Mouse (Mus musculus) midbrain, embryonic 13.5 days (tissue): ENCODE results near the gene Clnk. TPM values are rescaled to one million over a fixed set of nuclear protein-coding genes. Genes with fewer than 3 reads are reported as not detected.
A peak's percentile ranks its signal among the peaks of the same experiment; 100 is the strongest.
"Not testable (repeated sequence)": the region's sequence is repeated elsewhere in the genome, so short reads cannot be mapped to it uniquely, and the experiment has no call there.

Experiments used
- ATAC-seq: fragments of 200-750 bp; cut with Nextera tagmentation; 2 replicates; pipeline ENCODE4 v1.8.0; 2017; ENCODE audit warnings: mild to moderate bottlenecking, moderate TSS enrichment, moderate library complexity
- H3K27ac ChIP-seq: fragments of 300-500 bp; sonication (generic); 2 replicates; pipeline ENCODE4 v1.5.1; 2015; ENCODE audit warnings: inconsistent platforms, mild to moderate bottlenecking, moderate library complexity
- H3K27me3 ChIP-seq: fragments of 300-500 bp; sonication (generic); 2 replicates; pipeline ENCODE4 v1.6.1; 2015; ENCODE audit warnings: mild to moderate bottlenecking, inconsistent platforms
- H3K36me3 ChIP-seq: fragments of 300-500 bp; sonication (generic); 2 replicates; pipeline ENCODE4 v1.6.1; 2015; ENCODE audit warnings: mild to moderate bottlenecking, inconsistent platforms
- H3K4me1 ChIP-seq: fragments of 300-500 bp; sonication (generic); replicated peaks from 2 replicates; pipeline ENCODE4 v1.6.1; 2015; ENCODE audit warnings: inconsistent platforms
- H3K4me2 ChIP-seq: fragments of 300-500 bp; sonication (generic); replicated peaks from 2 replicates; pipeline ENCODE4 v1.6.1; 2015; ENCODE audit warnings: moderate library complexity, mild to moderate bottlenecking, inconsistent platforms
- H3K4me3 ChIP-seq: fragments of 300-500 bp; sonication (generic); replicated peaks from 2 replicates; pipeline ENCODE4 v1.5.1; 2015; ENCODE audit warnings: mild to moderate bottlenecking, inconsistent platforms
- H3K9ac ChIP-seq: fragments of 300-500 bp; sonication (generic); replicated peaks from 2 replicates; pipeline ENCODE4 v1.6.1; 2015; ENCODE audit warnings: mild to moderate bottlenecking, inconsistent platforms
- H3K9me3 ChIP-seq: fragments of 300-500 bp; sonication (generic); 2 replicates; pipeline ENCODE4 v1.6.1; 2016; ENCODE audit warnings: mild to moderate bottlenecking, inconsistent platforms
- WGBS: fragments of 180-500 bp; shearing (Covaris S2); methylation state at CpG from one replicate; pipeline ENCODE4 v1.1.7; 2015; 5-methylcytosine and 5-hydroxymethylcytosine counted together
- polyA plus RNA-seq: library from polyadenylated mRNA; unstranded; fragments of >200 nt; fragmentation: Nextera tagmentation; extraction: Ambion mirVana; gene quantifications from 2 replicates; pipeline ENCODE4 v1.2.1, GENCODE M21; 2015

Gene Clnk
- polyA plus RNA-seq, result 0.12 and 0.24 TPM in 2 replicates

DNA sequence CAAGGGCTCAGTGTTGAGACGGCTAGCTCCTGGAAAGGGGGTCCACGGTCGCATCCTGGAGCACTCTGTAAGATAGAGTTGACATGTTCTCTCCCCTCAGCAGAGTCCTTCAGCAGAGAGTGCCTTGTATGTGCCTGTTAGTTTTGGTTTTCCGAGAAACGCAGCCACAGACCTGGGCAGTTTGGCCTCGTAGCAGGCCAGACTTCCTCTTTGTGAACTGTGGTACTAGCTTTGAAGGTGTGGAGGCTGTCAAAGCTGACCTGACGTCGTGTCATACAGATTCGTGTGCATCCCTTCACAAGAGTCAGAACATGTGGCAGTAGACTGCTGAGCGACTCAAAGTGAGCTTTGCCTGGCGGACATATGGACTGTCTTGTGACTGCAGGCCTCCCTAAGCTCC is at the start of gene Clnk:
Gene Clnk, minus strand, starts transcription at position 191 of the 400 bp plus-strand sequence.
- no peak within 1 kb of the TSS for H3K9ac ChIP-seq
- no peak within 1 kb of the TSS for H3K27ac ChIP-seq
- no peaks in the 10 kb centered on the region for H3K36me3 ChIP-seq
- ATAC-seq, result peak; percentile 48; the same call in 1 of the 2 replicates
- no peaks in the 10 kb centered on the region; the same call in 1 of the 2 replicates for H3K27me3 ChIP-seq
- no peaks in the 10 kb centered on the region for H3K9me3 ChIP-seq
- no peak within 1 kb of the TSS for H3K4me3 ChIP-seq
- H3K4me1 ChIP-seq, result peaks cover 6% of the 10 kb centered on the region; the same call in 1 of the 2 replicates
- H3K4me2 ChIP-seq, result no peak within 1 kb of the TSS
- 82% methylated on average over 11 of the region's 11 CpGs for WGBS

DNA sequence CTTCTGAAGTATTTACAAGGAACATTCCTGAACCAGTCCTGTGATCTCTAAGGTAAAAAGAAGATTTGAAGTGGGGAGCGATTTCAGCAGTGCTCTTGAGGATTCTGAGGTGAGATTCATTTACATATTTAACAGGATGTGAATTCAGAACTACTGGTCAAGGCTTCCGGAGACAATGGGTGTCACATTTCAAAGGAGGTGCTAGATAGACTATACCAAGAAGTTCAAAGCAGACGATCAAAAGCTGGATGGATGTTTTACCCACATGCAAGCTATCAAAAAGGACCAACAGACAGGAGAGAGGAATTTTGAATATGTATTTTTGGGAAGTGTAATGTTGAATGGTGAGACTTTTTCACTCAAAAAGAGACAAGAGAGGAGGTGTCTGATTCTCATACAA is 28.7 kb upstream of the Clnk start:
- no peaks in the 10 kb centered on the region for H3K27me3 ChIP-seq
- H3K9me3 ChIP-seq, result no peaks in the 10 kb centered on the region
- H3K27ac ChIP-seq, result no peak overlapping the region
- WGBS, result 52% methylated on average over 3 of the region's 3 CpGs
- no peak overlapping the region for H3K4me2 ChIP-seq
- H3K4me1 ChIP-seq, result no peaks in the 10 kb centered on the region
- H3K9ac ChIP-seq, result no peak overlapping the region
- ATAC-seq, result no peak
- no peaks in the 10 kb centered on the region for H3K36me3 ChIP-seq
- H3K4me3 ChIP-seq, result no peak overlapping the region

DNA sequence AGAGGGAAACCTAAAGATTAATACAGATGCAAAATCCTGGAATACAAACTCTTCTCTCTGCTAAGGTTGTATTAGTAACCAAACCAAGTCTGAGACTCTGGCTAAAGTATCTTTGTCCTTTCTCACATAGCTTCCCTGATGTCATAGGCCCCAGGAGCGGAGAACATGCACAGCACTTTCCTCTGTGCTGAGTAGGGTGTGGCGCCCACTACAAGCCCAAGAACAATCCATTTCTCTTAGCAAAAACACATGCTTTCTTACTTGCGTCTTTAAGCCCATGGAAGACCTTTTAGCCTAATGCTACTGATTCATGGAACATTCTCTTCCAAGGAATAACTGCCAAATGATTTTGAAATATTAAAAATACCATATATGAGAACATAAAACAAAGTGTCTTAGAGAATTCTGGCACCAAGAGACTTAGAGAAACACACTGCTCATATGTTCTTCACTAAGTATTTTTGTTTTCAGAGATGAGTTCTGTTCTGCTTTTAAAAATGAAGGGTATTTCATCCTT is 28.0 kb upstream of the Clnk start:
- Histone ChIP-seq H3K4me3 (no peak overlapping the region), H3K27me3 (no peaks in the 10 kb centered on the region), H3K27ac (no peak overlapping the region), H3K4me1 (no peaks in the 10 kb centered on the region), H3K4me2 (no peak overlapping the region), H3K9me3 (no peaks in the 10 kb centered on the region), H3K36me3 (no peaks in the 10 kb centered on the region), H3K9ac (no peak overlapping the region)
- ATAC-seq, result no peak
- WGBS, result 88% methylated on average over 3 of the region's 3 CpGs

DNA sequence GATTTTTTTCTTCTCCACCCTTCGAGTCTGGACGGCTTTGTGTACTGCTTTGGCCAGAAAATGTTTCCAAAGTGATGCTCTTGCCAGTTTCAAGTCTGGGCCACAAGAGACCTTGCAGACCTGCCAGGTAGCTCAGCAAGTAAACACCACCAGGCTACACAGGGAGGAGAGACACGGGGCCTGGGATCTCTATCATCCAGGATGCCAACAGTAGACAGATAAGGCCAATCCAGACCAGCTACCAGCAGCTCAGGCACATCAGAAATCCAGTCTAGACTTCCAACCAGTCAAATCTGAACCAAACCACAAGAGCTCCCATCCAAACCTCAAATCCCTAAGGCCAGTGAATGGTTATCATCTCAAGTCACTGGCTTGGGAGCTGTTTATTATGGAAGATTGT is 26.3 kb upstream of the Clnk start:
- Histone ChIP-seq H3K4me2 (no peak overlapping the region), H3K9ac (no peak overlapping the region), H3K27ac (no peak overlapping the region), H3K9me3 (no peaks in the 10 kb centered on the region), H3K36me3 (no peaks in the 10 kb centered on the region), H3K4me1 (no peaks in the 10 kb centered on the region), H3K4me3 (no peak overlapping the region), H3K27me3 (no peaks in the 10 kb centered on the region)
- 85% methylated on average over 3 of the region's 3 CpGs for WGBS
- no peak for ATAC-seq

DNA sequence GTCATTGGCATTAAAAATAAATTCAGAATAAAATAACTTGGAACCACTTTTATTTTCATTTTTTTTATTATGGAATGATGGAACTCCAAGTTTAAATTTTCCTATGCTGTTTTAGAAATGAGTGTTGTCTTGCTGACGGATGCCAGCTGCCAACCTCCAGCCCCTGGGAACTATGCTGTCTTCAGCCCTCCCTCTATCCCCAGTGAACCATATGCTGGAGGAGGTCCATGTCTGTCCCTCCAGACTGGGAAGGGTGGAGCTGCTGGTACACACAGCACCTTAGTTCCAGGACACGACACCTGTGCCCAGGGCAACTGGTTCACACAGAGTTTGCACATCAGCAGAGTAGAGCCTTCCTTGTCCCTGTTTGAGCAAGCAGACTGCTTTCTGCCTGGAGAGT is 22.4 kb upstream of the Clnk start:
- WGBS, result 91% methylated on average over 2 of the region's 2 CpGs
- ATAC-seq, result no peak
- Histone ChIP-seq H3K4me2 (no peak overlapping the region), H3K9ac (no peak overlapping the region), H3K27ac (no peak overlapping the region), H3K4me3 (no peak overlapping the region), H3K27me3 (no peaks in the 10 kb centered on the region), H3K9me3 (no peaks in the 10 kb centered on the region), H3K36me3 (no peaks in the 10 kb centered on the region), H3K4me1 (no peaks in the 10 kb centered on the region)

DNA sequence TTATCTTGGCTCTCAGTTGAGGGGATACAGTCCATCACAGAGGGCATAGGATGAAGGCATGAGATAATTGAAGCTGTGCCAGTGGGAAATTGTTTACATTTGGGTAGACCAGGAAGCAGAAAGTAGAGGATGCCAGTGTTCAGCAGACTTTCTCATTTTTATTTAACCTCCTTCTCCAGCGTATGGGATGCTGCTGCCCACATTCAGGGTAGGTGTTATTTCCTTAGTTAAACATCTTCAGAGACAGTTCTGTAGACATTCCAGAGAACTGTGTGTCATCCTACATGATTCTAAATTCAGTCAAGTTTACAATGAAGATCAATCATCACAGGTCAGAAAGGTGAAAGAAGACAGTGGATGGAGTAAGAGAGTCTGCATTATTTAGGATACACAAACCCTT is 12.0 kb upstream of the Clnk start:
- Histone ChIP-seq H3K4me1 (no peaks in the 10 kb centered on the region), H3K27me3 (no peaks in the 10 kb centered on the region), H3K9me3 (no peaks in the 10 kb centered on the region), H3K4me2 (no peak overlapping the region), H3K9ac (no peak overlapping the region), H3K4me3 (no peak overlapping the region), H3K36me3 (no peaks in the 10 kb centered on the region), H3K27ac (no peak overlapping the region)
- ATAC-seq, result no peak
- WGBS, result 90% methylated on average over 1 of the region's 1 CpGs

DNA sequence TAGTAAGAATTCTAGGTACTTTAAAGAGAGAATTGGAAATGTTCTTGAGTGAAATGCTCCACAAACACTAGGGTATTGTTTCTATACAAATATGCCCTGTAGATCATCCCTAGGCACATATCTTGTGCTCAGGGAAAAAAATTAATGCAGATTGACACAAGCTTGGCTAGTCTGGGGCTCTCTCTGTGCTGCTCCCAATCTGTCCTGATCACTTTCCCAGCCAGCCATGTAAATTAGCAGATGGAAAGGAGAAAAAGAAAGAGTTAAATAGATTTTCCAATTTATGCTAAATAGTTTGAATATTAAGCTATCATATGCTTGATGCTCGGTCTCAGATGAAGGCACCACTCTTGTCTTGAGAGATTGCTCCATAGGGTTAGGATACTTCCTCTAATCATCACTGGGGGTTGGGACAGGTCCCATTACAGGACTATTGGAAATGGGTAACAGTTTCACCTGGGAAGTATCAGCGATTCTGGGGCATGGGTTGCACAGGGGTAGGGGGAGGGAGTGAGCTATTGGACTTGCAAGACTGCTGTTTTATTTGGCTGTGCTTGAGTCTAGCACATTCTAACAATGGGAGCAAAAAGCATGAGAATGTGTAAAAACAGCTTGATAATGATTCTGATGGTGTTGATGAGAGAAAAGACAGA is 10.1 kb upstream of the Clnk start:
- Histone ChIP-seq H3K4me1 (no peaks in the 10 kb centered on the region), H3K4me3 (no peak overlapping the region), H3K4me2 (no peak overlapping the region), H3K27me3 (no peaks in the 10 kb centered on the region), H3K36me3 (no peaks in the 10 kb centered on the region), H3K9ac (no peak overlapping the region), H3K9me3 (no peaks in the 10 kb centered on the region), H3K27ac (no peak overlapping the region)
- whole genome bisulfite sequencing, result 73% methylated on average over 2 of the region's 2 CpGs
- no peak for ATAC-seq

DNA sequence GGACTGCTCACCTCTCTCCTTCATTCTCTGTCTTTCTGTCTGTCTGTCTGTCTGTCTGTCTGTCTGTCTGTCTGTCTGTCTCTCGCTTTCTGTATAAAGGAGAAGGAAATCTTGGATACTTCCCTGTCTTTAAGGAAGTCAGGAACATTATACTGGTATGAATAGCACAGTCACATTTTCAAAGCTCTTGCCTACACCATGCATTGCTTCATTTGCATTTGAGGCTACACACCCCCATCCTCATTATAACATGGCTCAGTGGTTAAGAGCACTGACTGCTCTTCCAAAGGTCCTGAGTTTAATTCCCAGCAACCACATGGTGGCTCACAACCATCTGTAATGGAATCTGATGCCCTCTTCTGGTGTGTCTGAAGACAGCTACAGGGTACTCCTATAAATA is 6.0 kb upstream of the Clnk start:
- not testable (repeated sequence) for H3K36me3 ChIP-seq, H3K9me3 ChIP-seq, H3K4me2 ChIP-seq, H3K4me1 ChIP-seq, H3K27ac ChIP-seq, H3K9ac ChIP-seq, H3K27me3 ChIP-seq, ATAC-seq, H3K4me3 ChIP-seq
- WGBS, result 83% methylated on average over 1 of the region's 1 CpGs

DNA sequence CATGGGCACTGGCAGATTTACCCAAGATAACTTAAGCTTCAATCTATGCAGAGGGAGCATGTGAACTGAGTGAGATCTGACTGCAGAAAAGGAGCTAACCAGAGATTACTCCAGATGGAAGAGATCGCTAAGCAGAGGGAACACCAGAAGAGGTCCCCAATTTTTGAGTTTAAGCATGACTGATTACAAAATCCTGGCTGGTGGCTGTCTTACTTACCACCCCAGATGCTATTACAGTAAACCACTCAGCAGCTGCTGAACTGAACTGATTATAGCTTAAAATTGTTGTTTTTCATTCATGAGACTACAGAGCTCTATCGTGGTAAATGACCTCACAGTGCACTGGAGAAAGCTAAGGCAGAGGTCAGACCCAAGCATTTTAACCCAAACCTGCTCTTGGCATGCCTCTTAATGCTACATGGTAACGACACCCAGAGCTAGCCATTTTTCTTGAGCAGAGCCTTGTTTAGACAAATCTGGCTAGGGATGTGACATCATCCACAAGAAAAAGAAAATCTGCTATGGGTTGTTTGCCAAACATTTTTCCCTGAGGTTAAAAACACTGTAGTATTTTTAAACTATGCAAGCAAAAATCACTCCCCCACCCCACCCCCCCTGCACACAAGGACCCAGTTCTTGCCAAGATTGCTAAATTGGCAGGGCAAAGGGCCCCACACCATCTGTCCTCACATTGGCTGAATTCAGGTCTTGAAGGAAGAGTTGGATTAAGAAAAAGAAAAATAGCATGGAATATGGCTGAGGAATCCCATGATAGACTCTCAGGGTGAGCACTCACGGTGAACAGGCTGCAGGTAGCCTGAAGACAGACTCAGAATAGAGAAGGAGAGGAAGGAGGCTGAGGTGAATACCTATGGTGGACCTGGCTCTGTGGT is 5.4 kb upstream of the Clnk start:
- WGBS, result 80% methylated on average over 4 of the region's 4 CpGs
- H3K4me3 ChIP-seq, result no peak overlapping the region
- no peak overlapping the region for H3K9ac ChIP-seq
- H3K9me3 ChIP-seq, result no peaks in the 10 kb centered on the region
- H3K36me3 ChIP-seq, result no peaks in the 10 kb centered on the region
- no peaks in the 10 kb centered on the region; the same call in 1 of the 2 replicates for H3K27me3 ChIP-seq
- H3K4me2 ChIP-seq, result no peak overlapping the region
- peaks cover 6% of the 10 kb centered on the region; the same call in 1 of the 2 replicates for H3K4me1 ChIP-seq
- no peak for ATAC-seq
- H3K27ac ChIP-seq, result no peak overlapping the region

DNA sequence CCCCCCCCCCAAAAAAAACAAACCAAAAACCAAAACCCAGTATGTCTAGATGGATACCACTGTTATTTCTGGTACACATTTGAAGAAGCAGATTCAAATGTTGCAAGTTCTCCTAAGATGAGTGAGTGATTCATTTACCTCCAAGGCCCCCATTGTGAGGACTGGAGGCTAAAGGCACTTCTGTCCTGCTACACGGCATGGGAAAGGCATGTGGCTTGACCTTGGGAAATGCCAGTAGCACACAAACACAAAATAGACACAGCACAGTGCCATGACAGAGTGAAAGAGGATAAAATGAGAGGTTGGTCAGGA is 4.8 kb upstream of the Clnk start:
- ATAC-seq, result no peak
- WGBS, result 96% methylated on average over 1 of the region's 1 CpGs
- H3K36me3 ChIP-seq, result no peaks in the 10 kb centered on the region
- H3K27ac ChIP-seq, result no peak overlapping the region
- no peak overlapping the region for H3K4me2 ChIP-seq
- H3K27me3 ChIP-seq, result no peaks in the 10 kb centered on the region; the same call in 1 of the 2 replicates
- H3K4me1 ChIP-seq, result peaks cover 6% of the 10 kb centered on the region; the same call in 1 of the 2 replicates
- no peak overlapping the region for H3K9ac ChIP-seq
- no peak overlapping the region for H3K4me3 ChIP-seq
- no peaks in the 10 kb centered on the region for H3K9me3 ChIP-seq

DNA sequence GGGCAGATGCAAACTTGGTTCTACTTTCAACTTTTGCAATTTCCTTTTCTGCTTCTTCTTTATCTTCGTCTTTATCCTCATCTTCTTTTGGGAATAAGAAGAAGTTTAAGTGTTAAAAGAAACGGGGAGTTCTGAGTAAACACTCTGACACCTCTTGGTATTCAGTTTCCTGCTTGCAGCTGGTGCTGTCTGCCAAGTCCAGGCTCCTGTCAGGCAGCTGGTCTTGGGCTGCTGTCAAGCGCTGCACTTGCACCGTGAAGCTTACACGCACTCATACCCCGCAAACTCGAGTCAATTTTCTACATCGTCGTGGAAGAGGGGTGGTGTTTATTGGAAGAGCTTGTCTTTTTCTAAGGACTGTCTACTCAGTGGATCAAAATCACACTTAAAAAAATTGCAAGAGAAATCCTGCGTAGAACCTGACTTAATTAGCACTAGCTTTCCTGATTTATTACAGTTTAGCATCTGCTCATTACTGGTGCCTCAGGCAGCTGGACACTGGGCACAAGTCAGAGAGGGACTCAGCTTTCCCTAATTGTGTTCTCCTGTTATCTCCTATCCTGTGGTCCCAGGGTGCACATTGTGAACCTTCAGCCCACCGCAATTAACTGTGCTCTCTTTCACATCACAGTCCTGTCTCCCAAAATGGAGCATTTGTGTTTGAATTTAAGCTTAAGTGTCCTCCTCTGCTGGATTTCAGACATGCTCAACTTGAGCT is 3.5 kb upstream of the Clnk start:
- H3K4me2 ChIP-seq, result no peak overlapping the region
- H3K9me3 ChIP-seq, result no peaks in the 10 kb centered on the region
- H3K4me3 ChIP-seq, result no peak overlapping the region
- H3K27ac ChIP-seq, result no peak overlapping the region
- no peak overlapping the region for H3K9ac ChIP-seq
- no peaks in the 10 kb centered on the region; the same call in 1 of the 2 replicates for H3K27me3 ChIP-seq
- 58% methylated on average over 11 of the region's 11 CpGs for WGBS
- no peaks in the 10 kb centered on the region for H3K36me3 ChIP-seq
- H3K4me1 ChIP-seq, result peaks cover 6% of the 10 kb centered on the region; the same call in 1 of the 2 replicates
- peak; percentile 64 for ATAC-seq

DNA sequence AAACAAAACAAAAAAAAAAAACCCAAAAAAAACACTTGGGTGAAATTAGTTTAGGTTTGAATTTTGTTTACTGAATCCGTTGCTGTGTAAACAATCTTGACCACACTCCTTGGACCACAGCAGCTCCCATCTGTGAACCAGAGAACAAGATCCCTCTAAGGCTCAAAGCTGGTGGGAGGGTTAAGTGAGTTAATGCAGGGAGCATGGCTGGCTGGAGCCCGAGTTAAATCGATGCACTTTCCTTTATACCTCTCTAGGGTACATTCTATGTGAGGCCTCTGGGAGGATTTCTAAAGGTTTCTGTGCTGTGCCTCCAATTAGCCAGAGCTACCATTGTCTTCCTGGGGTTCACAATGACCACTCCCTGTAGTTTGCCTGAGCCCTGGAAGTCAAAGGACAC is 1.2 kb downstream of the Clnk start:
- Histone ChIP-seq H3K36me3 (no peaks in the 10 kb centered on the region), H3K27ac (no peak overlapping the region), H3K4me1 (peaks cover 6% of the 10 kb centered on the region; the same call in 1 of the 2 replicates), H3K4me2 (no peak overlapping the region), H3K9me3 (no peaks in the 10 kb centered on the region), H3K9ac (no peak overlapping the region), H3K27me3 (no peaks in the 10 kb centered on the region; the same call in 1 of the 2 replicates), H3K4me3 (no peak overlapping the region)
- no peak for ATAC-seq
- WGBS, result 30% methylated on average over 3 of the region's 3 CpGs
